Mouse (Mus musculus) lung, adult 2 months (tissue): ENCODE data around the gene Erc2. TPM values are rescaled to one million over a fixed set of nuclear protein-coding genes. Genes with fewer than 3 reads are reported as not detected.
A peak's percentile ranks its signal among the peaks of the same experiment; 100 is the strongest.

ENCODE experiments used
- DNase-seq: peaks from one replicate; pipeline ENCODE4 v3.0.0; 2022
- H3K4me1 ChIP-seq: fragments of 200-500 bp; 2 replicates; pipeline ENCODE4 v1.6.1; 2011; ENCODE audit warnings: low read length; ENCODE audit not compliant: control insufficient read depth, insufficient read depth
- H3K4me3 ChIP-seq: fragments of 200-500 bp; replicated peaks from 2 replicates; pipeline ENCODE3; 2011; ENCODE audit warnings: low read depth, mild to moderate bottlenecking, control low read depth, low read length; ENCODE audit errors: extremely low read depth
- CTCF ChIP-seq: fragments of 200-500 bp; IDR thresholded peaks from 2 replicates; pipeline ENCODE4 v1.5.1; 2011; ENCODE audit warnings: mild to moderate bottlenecking, low read length, control low read depth; ENCODE audit not compliant: insufficient read depth
- POLR2A ChIP-seq: fragments of 200-500 bp; IDR thresholded peaks from 2 replicates; pipeline ENCODE4 v1.6.1; 2011; ENCODE audit warnings: low read depth, mild to moderate bottlenecking, control low read depth, low read length, borderline replicate concordance; ENCODE audit errors: extremely low read depth
- WGBS: fragments of 180-500 bp; shearing (Covaris S2); methylation state at CpG from one replicate; pipeline ENCODE4 v1.1.7; 2018; 5-methylcytosine and 5-hydroxymethylcytosine counted together
- polyA plus RNA-seq: library from polyadenylated mRNA; depleted of rRNA; stranded (reverse); fragments of >200 nt; gene quantifications from 2 replicates; pipeline ENCODE4 v1.2.3, GENCODE M21; 2012

Erc2 gene
- polyA plus RNA-seq, 1 experiment, result 1.3 TPM

DNA sequence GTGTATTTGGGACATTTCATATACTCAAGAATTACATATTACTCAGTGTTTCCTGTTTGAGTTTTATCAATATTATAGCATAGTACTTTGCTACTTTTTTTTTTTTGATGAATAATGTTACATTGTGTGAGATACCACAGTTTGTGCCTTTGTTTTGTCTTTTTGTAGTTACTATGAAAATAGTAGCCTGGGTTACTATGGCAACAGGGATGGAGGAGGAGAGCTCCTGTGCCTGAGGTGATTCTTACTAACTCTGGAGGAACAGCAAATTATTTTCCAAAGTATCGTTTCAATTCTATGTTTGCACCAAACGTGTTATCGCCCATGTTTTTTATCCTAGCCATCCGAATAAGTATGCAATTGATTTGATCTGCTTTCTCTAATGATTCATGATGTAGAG, 438.7 kb downstream of the Erc2 start:
- no peak overlapping the region for H3K4me3 ChIP-seq
- WGBS, result 84% methylated on average over 4 of the region's 4 CpGs
- no peak for DNase-seq
- TF ChIP-seq POLR2A (no peak), CTCF (no peak)
- H3K4me1 ChIP-seq, result no peaks in the 10 kb centered on the region

- DNase-seq, result no peak
- 78% methylated on average over 3 of the region's 3 CpGs for WGBS
- no peak overlapping the region for H3K4me3 ChIP-seq
- no peaks in the 10 kb centered on the region for H3K4me1 ChIP-seq
- no peak for TF ChIP-seq CTCF
These were observed 439.6 kb downstream of the Erc2 start for GRCm38 (mm10) chr14:28061649-28062375.

- TF ChIP-seq POLR2A (no peak), CTCF (no peak)
- DNase-seq, result no peak
- 59% methylated on average over 12 of the region's 12 CpGs for WGBS
- Histone ChIP-seq H3K4me1 (no peaks in the 10 kb centered on the region), H3K4me3 (no peak overlapping the region)
These were observed 445.8 kb downstream of the Erc2 start for GRCm38 (mm10) chr14:28068021-28068420.

DNA sequence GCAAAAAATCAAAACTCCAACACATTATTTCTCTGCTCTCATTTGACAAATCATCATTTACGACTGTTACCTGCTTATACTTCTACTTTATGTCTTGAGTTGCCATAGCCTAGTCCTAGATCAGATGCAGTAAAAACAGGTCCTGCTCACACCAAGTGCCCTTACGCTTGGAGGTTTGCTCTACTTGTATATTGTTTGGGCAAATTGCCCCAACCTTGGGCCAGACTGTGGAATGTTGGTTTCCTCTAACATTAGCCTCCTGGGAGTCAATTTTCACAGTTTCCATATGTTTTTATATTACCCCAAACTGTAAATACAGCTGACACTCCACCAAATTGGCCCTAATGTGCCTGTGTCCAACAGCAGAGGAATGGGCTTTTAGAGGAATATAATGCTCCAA, 447.6 kb downstream of the Erc2 start:
- Histone ChIP-seq H3K4me3 (no peak overlapping the region), H3K4me1 (no peaks in the 10 kb centered on the region)
- no peak for TF ChIP-seq POLR2A
- no peak for TF ChIP-seq CTCF
- DNase-seq, result no peak
- 78% methylated on average over 2 of the region's 2 CpGs for WGBS

- no peak for TF ChIP-seq CTCF
- no peak for TF ChIP-seq POLR2A
- DNase-seq, result no peak
- H3K4me1 ChIP-seq, result no peaks in the 10 kb centered on the region
- WGBS, result 55% methylated on average over 3 of the region's 3 CpGs
- no peak overlapping the region for H3K4me3 ChIP-seq
These were observed 450.3 kb downstream of the Erc2 start for GRCm38 (mm10) chr14:28072561-28072960.

DNA sequence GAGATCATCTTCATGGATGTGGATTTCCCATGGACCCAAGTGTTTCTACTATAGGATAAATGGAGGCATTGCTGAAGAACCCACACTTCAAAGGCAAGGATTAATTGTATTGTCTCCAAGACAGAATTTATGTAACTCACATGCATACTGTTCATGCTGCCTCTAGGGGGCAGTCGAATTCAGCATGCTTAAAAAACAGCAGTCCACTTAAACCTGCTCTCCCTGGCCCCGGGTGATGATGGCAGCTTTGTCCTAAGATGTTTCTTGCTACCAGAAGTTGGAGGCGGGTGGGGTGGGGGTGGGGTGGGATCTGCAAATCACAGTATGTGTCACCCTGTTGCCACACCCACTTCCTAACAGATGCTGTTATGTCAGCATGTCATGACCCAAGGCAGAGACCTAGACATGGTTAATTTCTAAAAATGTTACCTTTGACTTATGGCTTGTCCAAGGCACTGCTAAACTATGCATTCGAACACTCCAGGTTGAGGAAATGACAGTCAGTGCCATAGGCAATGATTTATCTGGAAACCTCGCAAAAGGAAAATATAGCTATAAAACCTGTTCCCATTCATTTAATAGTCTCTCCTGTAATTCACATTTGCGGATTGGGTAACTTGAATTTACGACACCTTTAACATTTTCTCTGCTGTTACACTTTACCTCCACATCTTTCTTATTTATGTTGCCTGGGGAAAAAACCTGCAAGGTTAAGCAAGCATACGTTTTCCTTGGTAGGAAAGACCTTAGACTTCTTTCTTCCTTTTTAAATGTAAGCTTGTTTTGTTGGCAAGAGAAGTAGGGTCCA, 467.6 kb downstream of the Erc2 start:
- WGBS, result 64% methylated on average over 8 of the region's 8 CpGs
- DNase-seq, result no peak
- Histone ChIP-seq H3K4me3 (no peak overlapping the region), H3K4me1 (no peaks in the 10 kb centered on the region)
- TF ChIP-seq CTCF (no peak), POLR2A (no peak)

- TF ChIP-seq POLR2A (no peak), CTCF (no peak)
- DNase-seq, result no peak
- 96% methylated on average over 1 of the region's 1 CpGs for WGBS
- H3K4me3 ChIP-seq, result no peak overlapping the region
- no peaks in the 10 kb centered on the region for H3K4me1 ChIP-seq
These were observed 469.1 kb downstream of the Erc2 start for GRCm38 (mm10) chr14:28091367-28091766.

- Histone ChIP-seq H3K4me3 (no peak overlapping the region), H3K4me1 (no peaks in the 10 kb centered on the region)
- no peak for DNase-seq
- WGBS, result 55% methylated on average over 4 of the region's 4 CpGs
- TF ChIP-seq POLR2A, result no peak
- peak; percentile 52; the same call in 1 of the 2 replicates for TF ChIP-seq CTCF
These were observed 471.0 kb downstream of the Erc2 start for GRCm38 (mm10) chr14:28093214-28093613.

GRCm38 (mm10) chr14:28093913-28094312, 471.7 kb downstream of the Erc2 start:
- H3K4me3 ChIP-seq, result no peak overlapping the region
- no peaks in the 10 kb centered on the region for H3K4me1 ChIP-seq
- no peak for TF ChIP-seq POLR2A
- TF ChIP-seq CTCF, result no peak
- no peak for DNase-seq
- WGBS, result 89% methylated on average over 1 of the region's 1 CpGs

GRCm38 (mm10) chr14:28099084-28099483, 476.9 kb downstream of the Erc2 start:
- Histone ChIP-seq H3K4me3 (no peak overlapping the region), H3K4me1 (no peaks in the 10 kb centered on the region)
- DNase-seq, result no peak
- TF ChIP-seq CTCF (no peak), POLR2A (no peak)
- 71% methylated on average over 5 of the region's 5 CpGs for WGBS
